Mouse (Mus musculus): ENCODE measurements at regions not wholly inside any gene's neighbourhood (a gene's known extent, or its start where the extent isn't known, plus 50 kb on each side); places are given as distances from the start of the nearest gene placed in this dataset.

DNA sequence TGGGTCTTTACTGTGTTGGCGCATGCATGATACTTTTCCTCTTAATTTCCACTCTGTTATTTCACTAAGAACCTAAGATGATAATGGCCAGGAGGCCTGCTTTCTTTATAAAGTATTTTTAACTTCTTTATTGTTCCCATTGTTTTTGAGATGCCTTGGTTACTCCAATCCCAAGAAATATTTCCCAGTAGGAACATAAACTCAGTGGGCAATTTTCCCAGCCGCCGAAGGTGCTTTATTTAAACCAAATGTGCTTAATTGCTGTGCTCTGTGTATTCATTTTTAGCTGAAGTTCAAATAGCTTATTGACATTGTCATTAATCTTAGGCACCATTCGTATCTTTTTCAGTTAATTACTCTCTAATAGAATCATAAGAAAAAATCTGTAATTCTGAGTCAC, 55.1 kb upstream of the Trhde start:
- no peak for TF ChIP-seq CTCF (IDR thresholded peaks at IDR 0.05; ENCODE audit: low read depth)
- 66% methylated on average over 4 of the region's 4 CpGs for WGBS
- Histone ChIP-seq H3K4me3 (ENCODE audit: low read depth, low read length) (no peak overlapping the region), H3K27me3 (ENCODE audit: insufficient read depth, low read length) (no peaks in the 10 kb centered on the region), H3K4me2 (ENCODE audit: low read depth) (no peak overlapping the region), H3K9ac (no peak overlapping the region), H3K9me3 (ENCODE audit: low read length) (no peaks in the 10 kb centered on the region), H3K36me3 (ENCODE audit: insufficient read depth) (no peaks in the 10 kb centered on the region), H3K4me1 (ENCODE audit: insufficient read depth) (no peaks in the 10 kb centered on the region), H3K27ac (ENCODE audit: low read depth, low read length) (no peak overlapping the region)
- DNase-seq (no peak), ATAC-seq (no peak)

DNA sequence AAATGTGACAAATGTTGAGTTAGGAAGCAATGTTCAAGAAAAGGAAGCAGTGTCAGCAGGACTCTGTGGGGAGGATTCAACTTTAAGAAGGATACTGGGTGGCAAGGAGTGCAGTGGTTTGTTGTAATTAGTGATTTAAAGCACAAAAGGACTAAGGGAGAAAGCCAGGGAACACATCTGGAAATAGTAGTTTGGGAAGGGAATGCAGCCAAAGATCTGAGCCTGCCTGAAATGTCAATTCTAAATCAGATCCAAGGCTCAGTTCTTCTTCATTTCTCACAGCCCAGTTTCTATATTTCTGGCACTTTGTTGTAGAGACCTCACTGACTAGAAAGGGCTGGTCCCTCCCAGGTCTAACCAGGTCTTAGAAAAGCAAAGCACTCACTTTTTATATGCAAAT, 50.6 kb upstream of the Trhde start:
- Histone ChIP-seq H3K27ac (ENCODE audit: low read depth, low read length) (no peak overlapping the region), H3K4me3 (ENCODE audit: low read depth, low read length) (no peak overlapping the region), H3K36me3 (ENCODE audit: insufficient read depth) (no peaks in the 10 kb centered on the region), H3K4me2 (ENCODE audit: low read depth) (no peak overlapping the region), H3K27me3 (ENCODE audit: insufficient read depth, low read length) (no peaks in the 10 kb centered on the region), H3K9me3 (ENCODE audit: low read length) (no peaks in the 10 kb centered on the region), H3K4me1 (ENCODE audit: insufficient read depth) (no peaks in the 10 kb centered on the region), H3K9ac (no peak overlapping the region)
- no peak for DNase-seq
- TF ChIP-seq CTCF (IDR thresholded peaks at IDR 0.05; ENCODE audit: low read depth), result no peak
- ATAC-seq, result no peak
